Mouse (Mus musculus) megakaryocyte, embryonic 14.5 days (primary cell): ENCODE results near the gene Ptprm.

Experiments
- FLI1 ChIP-seq: IDR thresholded peaks from 2 replicates; pipeline ENCODE4 v1.6.1; 2012; ENCODE audit warnings: low read length, inconsistent platforms, mixed read lengths
- GATA1 ChIP-seq: IDR thresholded peaks from 3 replicates; pipeline ENCODE4 v1.6.1; 2012; ENCODE audit warnings: mixed read lengths, low read length, inconsistent platforms, borderline replicate concordance

DNA sequence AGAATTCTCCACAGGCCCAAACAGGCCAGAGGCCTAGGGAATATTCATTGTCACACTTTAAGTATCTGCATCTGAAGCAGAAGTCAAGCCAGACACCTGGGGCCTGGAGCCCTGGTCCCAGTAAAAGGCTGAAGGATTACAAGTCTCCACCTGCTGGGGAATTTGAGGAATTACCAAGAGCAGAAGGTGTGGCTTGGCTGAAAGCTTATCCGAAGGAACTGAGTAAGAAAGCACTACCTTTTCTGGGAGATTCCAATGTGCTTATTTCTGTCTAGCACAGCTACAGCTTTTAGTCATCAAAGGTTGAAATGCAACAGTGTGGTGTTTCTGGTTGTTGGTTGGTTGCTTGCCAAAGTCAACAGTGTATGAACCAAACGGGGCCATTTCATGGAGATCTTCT is 178.4 kb downstream of the Ptprm start:
- no peak for TF ChIP-seq GATA1
- no peak for TF ChIP-seq FLI1
